Mouse (Mus musculus) MEL-GATA-1-ER (cell line): ENCODE measurements at regions not wholly inside any gene's neighbourhood (a gene's known extent, or its start where the extent isn't known, plus 50 kb on each side); places are given as distances from the start of the nearest gene placed in this dataset.
A peak's percentile ranks its signal among the peaks of the same experiment; 100 is the strongest.

Source experiments
- DNase-seq: peaks from one replicate; pipeline ENCODE4 v3.0.0-alpha.2; 2012; ENCODE audit warnings: low read depth; ENCODE audit errors: extremely low read depth

GRCm38 (mm10) chr6:59968701-59969100 is 542.6 kb upstream of the Gprin3 start:
- DNase-seq, result no peak

DNA sequence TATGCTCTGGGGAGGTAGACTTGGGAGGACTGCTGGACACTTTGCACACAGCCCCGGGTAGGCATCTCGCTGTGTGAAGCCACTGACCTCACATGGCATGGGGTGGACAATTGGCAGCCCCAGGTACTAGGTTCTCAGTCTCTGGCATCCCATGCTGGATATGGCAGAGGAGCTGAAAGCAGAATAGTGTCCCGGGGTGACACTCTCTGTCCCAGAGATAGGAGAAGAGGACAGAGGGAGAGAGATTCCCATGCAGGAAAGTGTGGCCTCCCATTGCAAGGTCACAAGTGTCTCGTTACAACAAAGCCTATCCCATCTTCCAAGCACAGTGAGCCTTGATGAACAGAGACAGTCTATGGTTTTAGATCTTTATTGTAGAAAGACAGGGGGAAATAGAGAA is 542.1 kb upstream of the Gprin3 start:
- no peak for DNase-seq

DNA sequence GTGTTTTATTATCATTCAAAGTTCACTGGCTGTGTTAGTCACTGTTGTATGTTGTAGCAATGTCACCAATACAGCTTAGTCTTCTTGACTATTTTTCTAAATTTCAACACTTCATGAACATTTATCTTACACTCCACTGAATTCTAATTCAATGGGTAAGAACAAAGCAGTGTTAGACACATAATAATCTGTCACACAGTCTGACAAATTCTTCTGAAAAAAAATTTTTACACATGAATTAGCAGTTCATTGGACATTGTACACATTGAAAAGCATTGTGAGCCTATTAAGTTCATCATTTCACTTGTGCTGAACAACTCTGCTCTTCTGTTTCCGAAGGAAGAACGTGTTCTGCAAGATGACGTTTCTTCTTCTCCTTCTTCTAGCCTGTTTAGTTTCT is 509.0 kb upstream of the Gprin3 start:
- no peak for DNase-seq

DNA sequence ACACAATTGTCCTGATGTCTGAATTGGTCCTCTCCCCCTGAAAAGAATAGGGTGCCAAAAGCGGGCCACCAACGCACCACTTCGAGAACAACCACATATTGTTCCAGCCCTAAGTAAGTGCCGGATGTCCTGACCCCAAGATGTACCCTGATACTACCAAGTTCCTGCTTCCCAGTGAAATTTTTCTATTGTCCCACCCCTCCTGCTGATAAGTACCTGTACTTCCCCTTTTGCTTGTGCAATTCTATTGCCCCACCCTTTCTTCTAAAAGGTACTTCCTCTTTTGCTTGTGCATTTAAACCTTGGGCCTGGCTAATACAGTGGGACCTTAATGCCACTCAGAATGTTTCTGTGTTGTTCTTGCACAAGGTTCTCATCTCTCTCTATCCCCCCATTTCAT is 473.7 kb upstream of the Gprin3 start:
- peak; percentile 65 for DNase-seq
